Mouse (Mus musculus) spleen, adult 18-20 months (tissue): ENCODE data around the gene Slc26a10.
A peak's percentile ranks its signal among the peaks of the same experiment; 100 is the strongest.
"Not testable (repeated sequence)": the region's sequence is repeated elsewhere in the genome, so short reads cannot be mapped to it uniquely, and the experiment has no call there.

Experiments used
- DNase-seq, 2 experiments: peaks; one replicate each; pipeline ENCODE4 v3.0.0; 2022; ENCODE audit warnings: mixed read lengths in 2 of 2

Gene Slc26a10

GRCm38 (mm10) chr10:127158471-127158870 is 22.0 kb downstream of the Slc26a10 start:
- no peak for DNase-seq

DNA sequence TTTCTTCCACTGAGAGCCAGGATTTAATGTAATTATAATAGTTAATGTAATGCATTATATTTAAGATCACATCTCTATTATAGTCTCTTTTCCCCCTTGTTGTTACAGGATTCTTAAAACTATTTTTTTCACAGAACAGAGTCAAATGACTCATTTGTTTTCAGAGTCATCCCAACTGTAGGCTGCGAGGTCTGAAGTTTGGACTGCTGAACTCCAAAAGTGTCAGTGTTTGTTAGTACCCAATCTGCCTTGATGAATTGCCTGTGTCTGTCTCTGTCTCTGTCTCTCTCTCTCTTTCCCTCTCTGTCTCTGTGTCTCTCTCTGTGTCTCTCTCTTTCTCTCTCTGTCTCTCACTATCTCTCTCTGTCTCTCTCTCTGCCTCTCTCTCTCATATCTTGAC is 23.9 kb downstream of the Slc26a10 start:
- DNase-seq: no peak

DNA sequence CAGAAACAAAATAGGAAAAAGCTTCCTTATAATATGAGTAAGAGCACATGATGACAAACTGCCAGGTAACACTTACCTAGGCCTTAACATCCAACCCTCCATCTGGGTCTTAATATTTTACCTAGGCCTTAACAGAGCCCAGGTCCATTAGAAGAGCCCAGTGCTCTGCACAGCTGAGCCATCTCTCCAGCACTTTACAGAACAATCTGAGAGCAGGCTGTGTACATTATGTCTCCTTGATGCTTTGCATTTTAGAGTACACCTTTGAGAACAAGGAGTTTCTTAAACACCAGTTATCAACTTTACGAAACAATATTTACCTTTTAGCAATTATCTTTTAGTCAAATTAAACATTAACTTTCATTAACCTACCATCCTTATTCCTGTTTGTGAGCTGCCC is 24.4 kb downstream of the Slc26a10 start:
- no peak for DNase-seq

DNA sequence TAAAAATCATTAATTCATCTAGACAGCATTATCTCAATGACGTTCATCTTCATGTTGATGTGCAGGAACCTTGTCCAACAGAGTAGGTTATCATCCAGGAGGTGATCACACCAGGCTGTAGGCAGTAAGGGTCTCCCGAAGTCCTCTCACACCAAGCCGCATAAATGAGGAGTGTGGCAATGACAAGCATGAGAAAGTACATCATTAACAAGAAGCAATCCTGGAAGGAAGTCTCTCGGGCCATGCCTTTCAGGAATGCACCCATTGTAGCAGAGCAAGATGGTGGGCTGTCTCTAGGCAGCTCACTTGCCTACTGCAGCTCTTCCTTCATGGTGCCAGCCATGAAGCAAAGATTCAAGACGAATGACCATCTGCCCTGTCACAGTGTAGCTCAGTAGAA is 25.8 kb downstream of the Slc26a10 start:
- DNase-seq: no peak

DNA sequence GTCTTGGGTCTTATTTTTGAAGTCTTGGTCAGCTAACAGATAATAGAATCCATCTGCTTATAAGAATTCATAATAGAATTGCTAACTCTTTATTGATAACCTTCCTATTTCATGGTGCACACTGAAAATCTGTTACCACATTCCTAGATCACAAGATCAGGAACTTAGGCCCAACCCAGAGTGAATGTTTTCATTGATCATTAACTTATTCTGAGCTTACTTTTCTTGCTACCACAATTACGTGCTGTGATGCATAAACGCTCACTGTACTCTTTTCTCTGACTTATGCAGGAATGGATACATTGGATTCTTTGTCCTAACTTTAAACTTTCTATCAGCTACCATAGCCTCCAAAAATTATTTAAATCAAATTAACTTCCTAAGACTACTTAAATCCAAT is 26.2 kb downstream of the Slc26a10 start:
- DNase-seq: no peak

GRCm38 (mm10) chr10:127153323-127153722 is 27.1 kb downstream of the Slc26a10 start:
- DNase-seq: no peak

- DNase-seq: not testable (repeated sequence)
Measured at GRCm38 (mm10) chr10:127152556-127152955, 27.9 kb downstream of the Slc26a10 start.

DNA sequence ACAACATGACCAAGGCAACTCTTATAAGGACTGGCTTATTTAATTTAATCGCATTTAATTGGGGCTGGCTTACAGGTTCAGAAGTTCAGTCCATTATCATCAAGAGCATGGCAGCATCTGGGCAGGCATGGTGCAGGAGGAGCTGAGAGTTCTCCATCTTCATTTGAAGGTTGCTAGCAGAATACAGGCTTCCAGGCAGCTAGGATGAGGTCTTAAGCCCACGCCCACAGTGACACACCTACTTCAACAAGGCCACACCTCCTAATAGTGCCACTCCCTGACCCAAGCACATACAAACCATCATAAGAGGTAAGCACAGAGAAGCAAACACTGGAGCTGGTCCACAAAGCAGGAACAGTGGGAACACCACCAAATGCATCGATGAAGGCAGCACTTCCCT is 29.2 kb downstream of the Slc26a10 start:
- DNase-seq: not testable (repeated sequence)

- DNase-seq: no peak
Measured at GRCm38 (mm10) chr10:127150471-127150872, 30.0 kb downstream of the Slc26a10 start.

DNA sequence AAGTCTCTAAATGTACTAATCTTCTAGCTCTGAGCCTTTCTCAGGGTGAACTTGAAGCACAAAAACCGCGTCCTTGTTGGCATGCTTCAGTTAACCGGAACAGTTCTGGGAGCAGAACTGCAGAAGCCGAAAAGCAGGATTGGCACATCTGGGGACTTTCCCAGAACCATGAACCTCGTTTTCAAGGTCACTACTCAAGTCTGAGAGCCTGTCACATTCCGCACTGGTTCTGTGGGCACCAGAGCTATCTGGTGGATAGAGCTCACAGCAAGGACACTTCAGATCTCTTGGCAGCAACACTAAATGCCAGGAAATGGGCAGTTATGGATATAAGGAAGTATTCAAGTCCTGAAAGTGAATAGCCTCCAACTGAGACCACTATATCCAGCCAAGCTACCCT is 33.3 kb downstream of the Slc26a10 start:
- DNase-seq: no peak

DNA sequence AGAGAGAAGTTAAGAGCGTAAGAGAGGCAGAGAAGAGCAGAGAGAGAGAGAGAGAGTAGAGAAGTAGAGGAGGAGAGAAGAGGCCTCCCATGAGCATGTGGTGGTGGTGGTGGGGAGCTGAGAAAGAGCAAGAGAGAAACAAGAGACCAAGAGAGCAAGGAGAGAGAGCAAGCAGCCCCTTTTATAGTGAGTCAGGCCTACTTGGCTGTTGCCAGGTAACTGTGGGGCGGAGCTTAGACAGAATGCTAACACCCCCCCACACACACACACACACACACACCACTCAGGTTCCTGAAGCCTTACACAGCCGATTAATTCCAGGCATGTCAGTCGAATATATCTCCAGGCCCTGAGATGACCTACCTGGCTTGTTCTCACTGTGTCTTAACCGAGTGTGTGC is 35.1 kb downstream of the Slc26a10 start:
- DNase-seq: no peak

DNA sequence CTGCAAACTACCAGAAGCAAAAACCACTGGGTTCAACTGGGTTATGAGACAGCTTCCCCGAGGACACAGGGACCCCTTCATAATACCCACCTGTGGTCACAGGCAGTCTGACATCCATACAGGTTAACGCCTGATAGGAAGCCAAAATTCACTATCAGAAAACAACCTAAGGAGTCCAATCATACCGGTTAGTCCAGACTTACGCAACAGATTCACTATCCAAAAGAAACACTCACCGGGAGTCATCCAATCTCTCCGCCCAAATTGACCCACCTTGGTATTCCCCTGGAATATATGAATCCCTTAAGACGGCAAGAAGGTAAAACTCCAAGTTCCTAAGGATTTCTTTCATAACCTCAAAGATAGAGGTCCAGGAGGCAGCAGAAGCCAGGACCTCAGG is 35.9 kb downstream of the Slc26a10 start:
- no peak for DNase-seq

DNA sequence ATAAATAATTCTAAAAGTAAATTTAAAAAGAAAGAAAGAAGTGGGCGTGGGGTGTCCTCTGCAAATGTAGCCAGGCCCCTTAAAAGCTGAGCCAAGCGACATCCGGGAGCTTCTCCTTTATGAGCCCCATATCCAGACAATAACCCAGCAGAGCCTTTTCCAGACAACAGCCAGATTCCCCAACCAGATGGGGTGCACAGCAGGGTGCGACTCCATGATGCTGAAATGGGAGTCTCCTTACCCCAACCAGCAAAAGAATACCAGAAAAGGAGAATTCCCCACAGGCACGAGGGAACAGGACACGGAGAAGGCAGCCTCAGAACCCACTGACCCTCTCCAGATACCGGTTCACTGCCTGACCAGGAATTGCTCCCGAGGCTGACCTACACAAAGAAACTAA is 37.2 kb downstream of the Slc26a10 start:
- DNase-seq: no peak

DNA sequence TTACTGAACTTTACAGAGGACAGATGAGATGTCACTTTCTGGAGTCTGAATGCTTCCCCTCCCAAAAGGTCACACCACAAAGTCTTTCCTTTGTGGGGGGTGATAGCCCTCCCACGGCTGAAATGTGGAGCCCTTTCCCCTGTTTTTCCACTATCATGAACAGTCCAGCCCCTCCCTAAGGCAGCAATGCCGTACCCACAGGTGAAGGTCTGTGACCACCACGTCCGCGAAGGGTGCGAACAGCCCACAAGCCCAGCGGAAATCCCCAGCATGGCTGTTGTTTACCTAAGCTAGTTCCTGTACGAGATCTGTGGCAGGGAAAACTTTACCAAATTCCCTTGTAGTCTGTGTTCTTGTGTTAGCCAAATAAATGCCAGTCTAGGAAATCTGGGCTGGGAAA is 38.9 kb downstream of the Slc26a10 start:
- peak; percentile 54 to 61 for DNase-seq

DNA sequence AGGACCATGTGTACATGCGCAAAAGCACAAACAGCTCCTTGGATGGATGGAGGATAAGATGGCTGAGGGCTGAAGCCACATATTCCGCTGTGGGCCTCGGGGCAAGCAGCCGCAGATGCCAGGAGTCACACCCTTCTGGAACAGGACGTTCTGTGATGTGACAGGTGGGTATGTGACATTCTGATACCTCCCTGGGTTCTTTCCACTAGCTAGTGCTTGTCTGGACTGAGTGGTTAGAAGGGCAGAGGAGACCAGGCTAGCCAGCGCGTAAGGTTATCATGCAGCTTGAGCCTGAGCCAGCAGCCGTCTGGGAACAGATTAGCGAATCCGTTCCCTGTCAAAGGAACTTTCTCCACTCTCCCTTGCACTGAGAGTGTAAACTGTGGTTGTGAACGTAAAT is 39.5 kb downstream of the Slc26a10 start:
- no peak for DNase-seq

DNA sequence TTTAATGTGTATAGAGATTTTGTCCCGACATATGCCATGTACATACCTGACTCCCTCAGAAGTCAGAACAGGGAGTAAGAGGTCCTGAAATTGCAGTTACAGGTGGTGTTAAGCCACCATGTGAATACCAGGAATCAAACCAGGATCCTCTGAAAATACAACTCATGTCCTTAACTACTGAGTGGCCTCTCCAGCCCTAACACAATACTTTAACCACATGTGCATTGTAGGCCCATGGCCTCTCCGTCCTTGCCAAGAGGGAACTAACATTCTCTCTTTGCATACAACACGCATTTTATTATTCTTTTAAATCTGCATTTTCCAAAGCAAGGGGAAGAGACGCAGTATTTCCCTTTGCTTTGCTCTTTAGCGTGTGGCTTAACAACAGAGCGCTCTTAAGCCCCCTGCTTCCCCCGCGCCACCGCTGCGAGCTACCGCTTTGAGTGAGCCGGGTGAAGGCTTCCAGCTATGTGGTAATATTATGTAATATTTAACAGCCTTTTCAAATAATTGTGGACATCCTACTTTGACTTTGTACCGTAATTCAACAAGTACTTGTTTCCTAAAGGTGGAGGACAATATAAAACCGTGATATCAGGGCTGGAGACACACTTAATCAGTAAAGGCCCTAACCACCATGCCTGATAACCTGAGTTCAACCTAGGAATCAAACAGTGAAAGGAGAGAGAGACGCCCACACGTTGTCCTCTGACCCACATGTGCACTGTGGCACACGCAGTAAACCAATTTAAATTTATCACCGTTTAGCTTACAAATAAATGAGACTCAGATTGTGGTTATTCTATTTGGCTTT is 41.9 kb downstream of the Slc26a10 start:
- no peak for DNase-seq

DNA sequence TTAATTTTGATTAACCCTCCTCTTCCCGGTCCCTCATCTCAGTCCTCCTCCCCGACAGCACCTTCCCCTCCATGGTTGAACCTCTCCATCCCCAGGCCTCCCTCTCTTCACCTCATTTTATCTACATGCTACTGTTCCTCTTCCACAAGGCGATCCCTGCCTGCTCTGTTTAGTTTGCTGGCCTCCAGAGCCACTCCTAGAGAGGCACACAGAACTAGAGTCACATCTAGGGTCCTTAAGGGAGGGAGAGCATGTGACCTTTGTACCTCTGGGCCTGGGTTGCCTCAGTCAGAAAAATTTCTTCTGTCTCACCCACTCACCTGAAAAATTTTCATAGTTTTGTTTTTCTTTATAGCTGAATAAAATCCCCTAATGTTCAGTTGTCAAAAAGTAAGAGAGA is 42.5 kb downstream of the Slc26a10 start:
- no peak for DNase-seq

GRCm38 (mm10) chr10:127136510-127136909 is 43.9 kb downstream of the Slc26a10 start:
- peak in 1 of 2 experiments; percentile 41 for DNase-seq

GRCm38 (mm10) chr10:127135118-127135836 is 45.2 kb downstream of the Slc26a10 start:
- peak in 1 of 2 experiments; percentile 27 for DNase-seq

GRCm38 (mm10) chr10:127134394-127135035 is 45.9 kb downstream of the Slc26a10 start:
- DNase-seq: peak in 1 of 2 experiments; percentile 39

- DNase-seq: no peak
Measured at GRCm38 (mm10) chr10:127132469-127132868, 48.0 kb downstream of the Slc26a10 start.

GRCm38 (mm10) chr10:127129431-127129830 is 51.0 kb downstream of the Slc26a10 start:
- no peak for DNase-seq

DNA sequence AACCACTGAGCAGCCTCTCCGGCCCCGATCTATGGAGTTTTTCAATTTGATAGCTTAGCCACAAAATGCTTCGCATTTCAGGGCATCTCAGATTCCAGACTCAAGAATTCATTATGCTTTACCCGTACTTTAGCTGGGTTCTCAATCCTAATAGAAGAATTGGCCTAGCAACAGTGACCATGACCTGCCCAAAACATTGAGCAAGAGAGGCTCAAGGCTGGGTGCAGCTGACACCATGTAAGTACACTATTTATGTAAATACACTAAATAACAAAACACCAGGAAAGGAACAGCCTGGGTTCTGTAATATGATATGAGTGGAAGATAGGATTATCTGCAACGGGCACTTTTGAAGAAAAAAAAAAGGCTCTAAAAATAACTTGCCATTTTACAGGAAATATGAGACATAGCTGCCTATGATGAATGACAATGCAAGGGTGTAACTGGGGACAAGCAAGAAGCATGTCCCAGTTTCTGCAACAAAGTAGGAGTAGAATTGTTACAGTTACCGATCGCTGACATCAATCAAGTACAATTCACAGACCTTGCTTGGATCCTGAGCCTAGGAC is 52.6 kb downstream of the Slc26a10 start:
- no peak for DNase-seq
